Mouse (Mus musculus) CH12.LX (cell line): ENCODE results near the gene Il17rd.

Experiments
- CHD2 ChIP-seq: IDR thresholded peaks from 2 replicates; pipeline ENCODE4 v1.6.1; 2011; ENCODE audit warnings: low read length, improper control_type of control experiment
- CTCF ChIP-seq, 2 experiments: IDR thresholded peaks in 1 of 2; conservative IDR thresholded peaks in 1 of 2; 2 replicates each; pipeline ENCODE4 v1.5.1; 2011 to 2012; ENCODE audit warnings: low read depth in 2 of 2, low read length in 2 of 2, improper control_type of control experiment in 1 of 2, inconsistent platforms in 1 of 2, mild to moderate bottlenecking in 1 of 2, moderate library complexity in 1 of 2
- GABPA ChIP-seq: IDR thresholded peaks from 2 replicates; pipeline ENCODE4 v1.6.1; 2012; ENCODE audit warnings: low read depth, low read length, improper control_type of control experiment, inconsistent platforms; ENCODE audit not compliant: insufficient replicate concordance
- MAFK ChIP-seq: IDR thresholded peaks from 2 replicates; pipeline ENCODE4 v1.6.1; 2011; ENCODE audit warnings: low read length, improper control_type of control experiment; ENCODE audit not compliant: insufficient replicate concordance
- NELFE ChIP-seq: IDR thresholded peaks from 2 replicates; pipeline ENCODE4 v1.6.1; 2011; ENCODE audit warnings: low read depth, low read length, improper control_type of control experiment
- POLR2A ChIP-seq: IDR thresholded peaks from 2 replicates; pipeline ENCODE4 v1.6.1; 2011; ENCODE audit warnings: low read depth, mild to moderate bottlenecking, improper control_type of control experiment, low read length
- USF1 ChIP-seq: IDR thresholded peaks from 2 replicates; pipeline ENCODE4 v1.6.1; 2014; ENCODE audit warnings: low read depth, mild to moderate bottlenecking, inconsistent platforms, low read length, improper control_type of control experiment
- USF2 ChIP-seq: conservative IDR thresholded peaks from 2 replicates; pipeline ENCODE4 v1.6.1; 2011; ENCODE audit warnings: low read depth, low read length, improper control_type of control experiment

DNA sequence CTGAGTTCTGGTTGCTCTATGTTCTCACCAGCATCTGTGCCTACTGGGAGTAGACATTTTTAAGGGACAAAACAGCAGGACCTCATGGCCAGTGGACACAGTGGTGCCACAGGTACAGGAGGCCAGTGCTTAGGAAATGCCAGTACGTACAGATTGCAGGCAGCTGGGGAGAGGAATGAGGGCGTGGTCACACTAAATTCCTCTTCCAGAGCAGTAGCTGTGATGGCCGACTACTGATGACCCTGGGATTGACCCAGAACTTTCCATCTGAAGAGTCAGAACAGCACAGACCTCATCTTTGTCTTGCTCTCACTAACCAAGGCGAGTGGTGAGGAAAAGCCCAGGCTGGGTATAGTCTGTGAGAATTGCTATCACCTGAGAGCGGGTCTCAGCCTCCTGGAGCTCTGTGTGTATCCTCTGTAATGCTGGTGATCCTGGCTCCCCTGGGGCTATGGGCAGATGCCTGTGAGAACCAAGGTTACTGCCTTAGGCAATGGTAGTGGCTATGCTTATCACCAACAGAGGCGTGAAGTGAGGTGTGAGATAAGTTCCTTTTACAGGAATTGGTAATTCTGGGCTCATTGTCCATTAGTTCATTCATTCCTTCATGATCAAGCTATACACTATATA is 111.4 kb downstream of the Il17rd start:
- no peak for TF ChIP-seq CTCF (conservative IDR thresholded peaks at IDR 0.05 in 1 of 2, IDR thresholded peaks at IDR 0.05 in 1 of 2; ENCODE audit: low read depth in 2 of 2, low read length in 2 of 2)
- TF ChIP-seq POLR2A = no peak
- no peak for TF ChIP-seq USF2
- no peak for TF ChIP-seq MAFK
- no peak for TF ChIP-seq CHD2
- TF ChIP-seq NELFE = no peak
- TF ChIP-seq USF1 = no peak
- TF ChIP-seq GABPA = no peak
